In the genomic region with DNA sequence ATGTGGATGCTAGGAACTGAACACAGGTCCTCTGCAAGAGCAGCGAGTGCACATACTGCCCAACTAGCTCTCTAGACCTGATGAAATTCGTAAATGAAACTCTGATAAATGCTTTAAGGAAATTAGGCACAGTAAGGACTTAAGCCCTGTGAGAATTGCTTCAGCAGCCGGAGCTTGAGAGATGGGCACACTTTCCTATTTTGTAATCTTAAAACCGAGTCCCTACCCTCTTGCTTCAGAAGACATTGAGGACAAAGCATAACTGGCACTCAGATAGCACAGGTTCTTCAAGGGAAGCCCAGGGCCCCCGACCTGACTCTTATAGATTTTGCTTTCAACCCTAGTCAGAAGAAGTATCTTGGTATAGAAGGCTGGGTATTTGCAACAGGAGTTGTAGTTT, we compare ENCODE assay signal across 1 mouse cellular context.
TF ChIP-seq lines count a peak whose summit lies in the region.

No protein-coding gene starts in this region.

TF ChIP-seq in CH12.LX, 34 proteins besides CTCF, POLR2A, EP300 and RAD21 (continued from another document):
- TF ChIP-seq IRF4 (IDR thresholded peaks at IDR 0.05; ENCODE audit: low read depth, low read length) (no peak), E2F4 (IDR thresholded peaks at IDR 0.05; ENCODE audit: insufficient replicate concordance, low read depth, low read length) (no peak), ELF1 (IDR thresholded peaks at IDR 0.05; ENCODE audit: low read depth, low read length) (no peak), MAFK (IDR thresholded peaks at IDR 0.05; ENCODE audit: insufficient replicate concordance, low read length) (no peak), UBTF (IDR thresholded peaks at IDR 0.05; ENCODE audit: low read depth, low read length) (no peak), POLR2AphosphoS2 (IDR thresholded peaks at IDR 0.05; ENCODE audit: low read depth, low read length) (no peak), RCOR1 (conservative IDR thresholded peaks at IDR 0.05; ENCODE audit: low read depth, low read length) (no peak), BHLHE40 (IDR thresholded peaks at IDR 0.05; ENCODE audit: low read depth, low read length) (no peak), CHD2 (IDR thresholded peaks at IDR 0.05; ENCODE audit: low read length) (no peak), TBP (conservative IDR thresholded peaks at IDR 0.05; ENCODE audit: low read depth, low read length) (no peak), NELFE (IDR thresholded peaks at IDR 0.05; ENCODE audit: low read depth, low read length) (no peak), MAX (IDR thresholded peaks at IDR 0.05; ENCODE audit: low read length) (no peak), ZNF384 (IDR thresholded peaks at IDR 0.05; ENCODE audit: low read depth, low read length) (no peak), TCF12 (IDR thresholded peaks at IDR 0.05; ENCODE audit: low read depth, low read length) (no peak), NRF1 (IDR thresholded peaks at IDR 0.05; ENCODE audit: low read depth, low read length) (no peak), USF1 (IDR thresholded peaks at IDR 0.05; ENCODE audit: low read depth, low read length) (no peak)
